ENCODE assay signal across 27 mouse cellular contexts in the genomic region with DNA sequence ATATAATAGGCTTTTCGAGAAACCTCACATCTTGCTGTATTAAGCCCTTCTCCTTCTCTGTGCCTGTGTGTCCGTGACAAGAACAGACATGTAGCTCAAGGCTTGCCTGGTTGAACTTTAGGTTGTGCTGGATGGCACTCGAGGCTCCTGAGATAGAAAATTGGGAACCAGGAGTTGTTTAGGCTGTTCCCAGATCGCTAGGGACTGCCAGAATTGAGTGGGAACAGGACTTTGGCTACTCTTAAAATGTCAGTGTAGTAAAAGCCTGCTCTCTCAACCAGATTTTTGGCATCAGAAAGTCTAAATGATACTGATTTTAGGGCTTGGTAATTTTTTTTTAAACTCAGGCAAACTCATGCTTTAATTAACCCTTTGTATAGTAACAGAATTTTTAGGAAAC.
DNase-seq lines count a peak whose midpoint lies in the region; ATAC-seq and TF ChIP-seq lines count a peak whose summit lies in the region.
"Had no signal": no experiment of that assay in that cellular context is flagged by ENCODE, and none has a peak within 500 bp of the region (broad histone marks: within the 10 kb centered on the region; RNA-seq: fewer than 3 reads in every experiment).

No protein-coding gene starts in this region.

- H3K36me3 ChIP-seq in forebrain, embryonic 15.5 days, result no peaks in the 10 kb centered on the region
- H3K36me3 ChIP-seq in forebrain, embryonic 14.5 days (ENCODE audit: control insufficient read depth, insufficient read depth, low read length), result no peaks in the 10 kb centered on the region
- no peaks in the 10 kb centered on the region for H3K36me3 ChIP-seq in forebrain, postnatal 0 days (ENCODE audit: insufficient read depth)
- H3K36me3 ChIP-seq in forebrain, embryonic 12.5 days (replicated peaks), result no peaks in the 10 kb centered on the region
- H3K36me3 ChIP-seq: embryonic facial prominence, embryonic 13.5 days; embryonic facial prominence, embryonic 15.5 days; G1E had no signal

- no peaks in the 10 kb centered on the region for H3K27me3 ChIP-seq in forebrain, embryonic 15.5 days
- no peaks in the 10 kb centered on the region for H3K27me3 ChIP-seq in forebrain, embryonic 14.5 days (replicated peaks; ENCODE audit: control insufficient read depth, insufficient read depth, low read length)
- no peaks in the 10 kb centered on the region for H3K27me3 ChIP-seq in forebrain, postnatal 0 days (ENCODE audit: insufficient read depth, low read length)
- no peaks in the 10 kb centered on the region for H3K27me3 ChIP-seq in forebrain, embryonic 12.5 days
- H3K27me3 ChIP-seq: CH12.LX; embryonic facial prominence, embryonic 13.5 days; embryonic facial prominence, embryonic 15.5 days; Patski had no signal

- H3K27ac ChIP-seq in forebrain, embryonic 15.5 days (replicated peaks), result peak overlapping the region; percentile 39; the same call in 1 of the 2 replicates
- H3K27ac ChIP-seq in forebrain, embryonic 14.5 days (ENCODE audit: low read depth, low read length), result no peak overlapping the region
- H3K27ac ChIP-seq in forebrain, postnatal 0 days (ENCODE audit: low read depth, low read length), result no peak overlapping the region
- no peak overlapping the region for H3K27ac ChIP-seq in forebrain, embryonic 12.5 days
- peak overlapping the region; percentile 49; the same call in 1 of the 2 replicates for H3K27ac ChIP-seq in gastrocnemius, adult 2 months
- peak overlapping the region; percentile 76 for H3K27ac ChIP-seq in layer of hippocampus, adult 2 months
- H3K27ac ChIP-seq: embryonic facial prominence, embryonic 13.5 days; embryonic facial prominence, embryonic 15.5 days had no signal

- TF ChIP-seq CTCF in forebrain, postnatal 0 days (IDR thresholded peaks at IDR 0.05; ENCODE audit: low read depth), result no peak
- no peak for TF ChIP-seq CTCF in gastrocnemius, adult 2 months (IDR thresholded peaks at IDR 0.05)
- TF ChIP-seq CTCF in layer of hippocampus, adult 2 months (conservative IDR thresholded peaks at IDR 0.05), result no peak

- H3K9me3 ChIP-seq in forebrain, embryonic 15.5 days, result no peaks in the 10 kb centered on the region
- H3K9me3 ChIP-seq in forebrain, embryonic 14.5 days (replicated peaks; ENCODE audit: control insufficient read depth, low read length), result no peaks in the 10 kb centered on the region
- no peaks in the 10 kb centered on the region for H3K9me3 ChIP-seq in forebrain, postnatal 0 days (ENCODE audit: low read length)
- no peaks in the 10 kb centered on the region for H3K9me3 ChIP-seq in forebrain, embryonic 12.5 days
- H3K9me3 ChIP-seq: embryonic facial prominence, embryonic 13.5 days; embryonic facial prominence, embryonic 15.5 days; G1E had no signal

- 0 out of 2 replicates have a peak, but pooled peaks cover 4% of the 10 kb centered on the region for H3K4me1 ChIP-seq in forebrain, embryonic 15.5 days
- no peaks in the 10 kb centered on the region for H3K4me1 ChIP-seq in forebrain, embryonic 14.5 days (ENCODE audit: control insufficient read depth, insufficient read depth, low read length)
- no peaks in the 10 kb centered on the region for H3K4me1 ChIP-seq in forebrain, postnatal 0 days (ENCODE audit: insufficient read depth)
- 0 out of 2 replicates have a peak, but pooled peaks cover 4% of the 10 kb centered on the region for H3K4me1 ChIP-seq in forebrain, embryonic 12.5 days
- H3K4me1 ChIP-seq: embryonic facial prominence, embryonic 15.5 days had no signal

- intact Hi-C loops in gastrocnemius, adult 2 months (cut with DNase I), result no loop called here

- no peak overlapping the region for H3K4me3 ChIP-seq in forebrain, embryonic 15.5 days
- no peak overlapping the region for H3K4me3 ChIP-seq in forebrain, embryonic 14.5 days (ENCODE audit: low read depth, low read length)
- no peak overlapping the region for H3K4me3 ChIP-seq in forebrain, postnatal 0 days (ENCODE audit: low read depth, low read length)
- no peak overlapping the region for H3K4me3 ChIP-seq in forebrain, embryonic 12.5 days (replicated peaks)
- H3K4me3 ChIP-seq in gastrocnemius, adult 2 months, result no peak overlapping the region
- no peak overlapping the region for H3K4me3 ChIP-seq in layer of hippocampus, adult 2 months
- H3K4me3 ChIP-seq: embryonic facial prominence, embryonic 13.5 days; embryonic facial prominence, embryonic 15.5 days; erythroblast, embryonic 14.5 days had no signal

- no peak for ATAC-seq in forebrain, embryonic 15.5 days (replicated peaks)
- no peak for ATAC-seq in forebrain, embryonic 14.5 days
- ATAC-seq in forebrain, postnatal 0 days, result peak; percentile 54
- no peak for ATAC-seq in forebrain, embryonic 12.5 days (ENCODE audit: low FRiP score)
- ATAC-seq: activated CD4-positive, CD25-positive, alpha-beta regulatory T cell, adult 4 months; CD4-positive, CD25-positive, alpha-beta regulatory T cell, adult 4 months; Patski had no signal

- no peak for DNase-seq in forebrain, embryonic 14.5 days (ENCODE audit: low spot score)
- peak; percentile 40 for DNase-seq in forebrain, postnatal 0 days
- DNase-seq in gastrocnemius, adult 2 months, result no peak
- DNase-seq in gastrocnemius, postnatal 4 days (ENCODE audit: low spot score in 2 of 2), result no peak
- DNase-seq in layer of hippocampus, adult 2 months (ENCODE audit: low spot score in 2 of 2), result no peak
- no peak for DNase-seq in layer of hippocampus, postnatal 10 days (ENCODE audit: low spot score in 2 of 2)
- DNase-seq: adrenal gland, adult 8-10 months; adrenal gland, postnatal 14 days; adrenal gland, postnatal 36 days; B cell, adult 2 months; cerebellum, adult 11 months; cerebellum, adult 18-20 months; cerebellum, adult 8-10 months; cerebellum, adult 9-11 months; cerebellum, postnatal 14 days; cerebellum, postnatal 36 days; embryo, embryonic 11 days had no signal

- H3K9ac ChIP-seq in forebrain, embryonic 15.5 days (replicated peaks), result no peak overlapping the region
- no peak overlapping the region for H3K9ac ChIP-seq in forebrain, embryonic 14.5 days (ENCODE audit: low read length)
- H3K9ac ChIP-seq in forebrain, postnatal 0 days, result no peak overlapping the region
- H3K9ac ChIP-seq in forebrain, embryonic 12.5 days, result no peak overlapping the region
- H3K9ac ChIP-seq: embryonic facial prominence, embryonic 13.5 days; embryonic facial prominence, embryonic 15.5 days had no signal

- no peak overlapping the region for H3K4me2 ChIP-seq in forebrain, embryonic 15.5 days (replicated peaks)
- no peak overlapping the region for H3K4me2 ChIP-seq in forebrain, embryonic 14.5 days (ENCODE audit: low read length)
- no peak overlapping the region for H3K4me2 ChIP-seq in forebrain, postnatal 0 days (ENCODE audit: low read depth)
- no peak overlapping the region for H3K4me2 ChIP-seq in forebrain, embryonic 12.5 days
- H3K4me2 ChIP-seq: embryonic facial prominence, embryonic 13.5 days; embryonic facial prominence, embryonic 15.5 days had no signal

- 67% methylated on average over 4 of the region's 4 CpGs for WGBS in forebrain, embryonic 15.5 days
- 77% methylated on average over 4 of the region's 4 CpGs for WGBS in forebrain, embryonic 14.5 days
- WGBS in forebrain, postnatal 0 days, result 55% methylated on average over 4 of the region's 4 CpGs
- 79% methylated on average over 4 of the region's 4 CpGs for WGBS in forebrain, embryonic 12.5 days

Comparison
In these comparisons a context has a peak if more than half of its experiments do, and no peak if none do; other contexts are left out.
1. H3K27ac ChIP-seq: peak in forebrain, embryonic 15.5 days (single experiment), gastrocnemius, adult 2 months (single experiment) and layer of hippocampus, adult 2 months (single experiment); none in forebrain, embryonic 14.5 days (single experiment), forebrain, postnatal 0 days (single experiment) and forebrain, embryonic 12.5 days (single experiment).